In the genomic region with DNA sequence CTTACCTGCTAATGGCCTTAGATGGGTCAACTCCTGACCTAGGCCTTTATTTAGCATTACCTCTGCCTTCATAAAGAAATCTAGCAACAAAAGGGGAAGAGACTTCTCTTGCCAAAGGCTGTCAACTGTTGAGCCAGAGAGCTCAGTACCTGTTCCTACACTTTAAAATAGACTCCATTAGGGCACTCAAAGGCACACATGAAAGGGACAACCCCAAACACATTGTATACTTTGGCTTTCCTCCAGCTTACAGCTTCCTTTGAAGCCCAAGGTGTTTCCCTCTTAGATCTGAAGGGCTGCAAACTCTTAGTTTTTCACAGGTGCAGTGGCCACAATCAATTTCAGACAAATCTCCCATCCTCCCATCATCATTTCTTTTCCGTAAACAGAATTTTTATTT, we compare ENCODE assay signal across 19 mouse cellular contexts.
DNase-seq lines count a peak whose midpoint lies in the region; ATAC-seq and TF ChIP-seq lines count a peak whose summit lies in the region.
"Had no signal": no experiment of that assay in that cellular context is flagged by ENCODE, and none has a peak within 500 bp of the region (broad histone marks: within the 10 kb centered on the region; RNA-seq: fewer than 3 reads in every experiment).

No protein-coding gene starts in this region.

- H3K4me2 ChIP-seq in embryonic facial prominence, embryonic 14.5 days (ENCODE audit: low read depth, low read length) = no peak overlapping the region
- no peak overlapping the region for H3K4me2 ChIP-seq in lung, embryonic 15.5 days
- H3K4me2 ChIP-seq: embryonic facial prominence, embryonic 12.5 days; forebrain, embryonic 12.5 days; hindbrain, embryonic 14.5 days had no signal

- 78% methylated on average over 1 of the region's 1 CpGs for WGBS in embryonic facial prominence, embryonic 14.5 days
- WGBS in embryonic facial prominence, embryonic 10.5 days = 94% methylated on average over 1 of the region's 1 CpGs
- WGBS in lung, embryonic 15.5 days = 41% methylated on average over 1 of the region's 1 CpGs
- WGBS in lung, adult 2 months = 36% methylated on average over 1 of the region's 1 CpGs

- H3K9me3 ChIP-seq in embryonic facial prominence, embryonic 14.5 days (ENCODE audit: control insufficient read depth, low read length) = no peaks in the 10 kb centered on the region
- no peaks in the 10 kb centered on the region for H3K9me3 ChIP-seq in embryonic facial prominence, embryonic 10.5 days
- no peaks in the 10 kb centered on the region for H3K9me3 ChIP-seq in lung, embryonic 15.5 days
- H3K9me3 ChIP-seq: embryonic facial prominence, embryonic 12.5 days; forebrain, embryonic 12.5 days; hindbrain, embryonic 10.5 days had no signal

- no peak overlapping the region for H3K27ac ChIP-seq in embryonic facial prominence, embryonic 14.5 days (replicated peaks; ENCODE audit: low read depth, low read length)
- no peak overlapping the region for H3K27ac ChIP-seq in embryonic facial prominence, embryonic 10.5 days (replicated peaks)
- H3K27ac ChIP-seq in lung, embryonic 15.5 days = peak overlapping the region; percentile 80
- H3K27ac ChIP-seq: embryonic facial prominence, embryonic 12.5 days; forebrain, embryonic 12.5 days; hindbrain, embryonic 10.5 days; hindbrain, embryonic 14.5 days had no signal

- no peak for TF ChIP-seq POLR2A in lung, adult 2 months (IDR thresholded peaks at IDR 0.05; ENCODE audit: borderline replicate concordance, extremely low read depth, low read depth, low read length)

- peak; percentile 25 for DNase-seq in embryonic facial prominence, embryonic 14.5 days (ENCODE audit: low spot score)
- no peak for DNase-seq in embryonic facial prominence, embryonic 10.5 days (ENCODE audit: low spot score)
- DNase-seq in lung, adult 2 months = no peak
- DNase-seq in lung, postnatal 10 days = peak; percentile 22
- DNase-seq in layer of hippocampus, adult 9-10 months (ENCODE audit: low spot score) = no peak
- no peak for DNase-seq in left cerebral cortex, postnatal 4 days
- DNase-seq: adrenal gland, postnatal 10 days; cerebellum, adult 11 months; cerebellum, adult 8-10 months; cerebellum, postnatal 14 days; embryo, embryonic 11 days; gastrocnemius, postnatal 10 days; heart, postnatal 14 days had no signal

- no peak overlapping the region for H3K9ac ChIP-seq in embryonic facial prominence, embryonic 14.5 days (ENCODE audit: low read depth, low read length)
- H3K9ac ChIP-seq in lung, embryonic 15.5 days = no peak overlapping the region
- H3K9ac ChIP-seq: embryonic facial prominence, embryonic 12.5 days; forebrain, embryonic 12.5 days; hindbrain, embryonic 14.5 days had no signal

- no peak for TF ChIP-seq CTCF in lung, adult 2 months (IDR thresholded peaks at IDR 0.05; ENCODE audit: insufficient read depth, low read length)

- no peaks in the 10 kb centered on the region for H3K36me3 ChIP-seq in embryonic facial prominence, embryonic 14.5 days (ENCODE audit: control insufficient read depth, insufficient read depth, low read length)
- H3K36me3 ChIP-seq in embryonic facial prominence, embryonic 10.5 days (replicated peaks) = no peaks in the 10 kb centered on the region
- no peaks in the 10 kb centered on the region for H3K36me3 ChIP-seq in lung, embryonic 15.5 days
- H3K36me3 ChIP-seq: embryonic facial prominence, embryonic 12.5 days; forebrain, embryonic 12.5 days; hindbrain, embryonic 10.5 days had no signal

- H3K4me1 ChIP-seq in embryonic facial prominence, embryonic 14.5 days (ENCODE audit: control insufficient read depth, insufficient read depth, low read length) = no peaks in the 10 kb centered on the region; the same call in 1 of the 2 replicates
- H3K4me1 ChIP-seq in embryonic facial prominence, embryonic 10.5 days = peaks cover 7% of the 10 kb centered on the region
- H3K4me1 ChIP-seq in lung, embryonic 15.5 days = peaks cover 10% of the 10 kb centered on the region
- peaks cover 4% of the 10 kb centered on the region for H3K4me1 ChIP-seq in lung, adult 2 months (ENCODE audit: control insufficient read depth, insufficient read depth, low read length)
- H3K4me1 ChIP-seq: embryonic facial prominence, embryonic 12.5 days; forebrain, embryonic 12.5 days; hindbrain, embryonic 10.5 days had no signal

- H3K27me3 ChIP-seq in embryonic facial prominence, embryonic 14.5 days (replicated peaks; ENCODE audit: control insufficient read depth, insufficient read depth, low read length) = no peaks in the 10 kb centered on the region
- H3K27me3 ChIP-seq in embryonic facial prominence, embryonic 10.5 days (replicated peaks; ENCODE audit: low read depth, poor library complexity, severe bottlenecking) = no peaks in the 10 kb centered on the region
- no peaks in the 10 kb centered on the region for H3K27me3 ChIP-seq in lung, embryonic 15.5 days
- H3K27me3 ChIP-seq: embryonic facial prominence, embryonic 12.5 days; forebrain, embryonic 12.5 days had no signal

- intact Hi-C loops in left cerebral cortex, postnatal 4 days (cut with DNase I) = loop anchor here (2.0 kb wide), 1 partner anchor 43 kb away; no protein-coding TSS in a partner anchor

- H3K4me3 ChIP-seq in embryonic facial prominence, embryonic 14.5 days (ENCODE audit: low read depth, low read length) = no peak overlapping the region
- no peak overlapping the region for H3K4me3 ChIP-seq in embryonic facial prominence, embryonic 10.5 days
- no peak overlapping the region for H3K4me3 ChIP-seq in lung, embryonic 15.5 days
- H3K4me3 ChIP-seq in lung, adult 2 months (replicated peaks; ENCODE audit: extremely low read depth, low read depth, low read length) = no peak overlapping the region
- H3K4me3 ChIP-seq: embryonic facial prominence, embryonic 12.5 days; forebrain, embryonic 12.5 days; hindbrain, embryonic 10.5 days had no signal

- ATAC-seq in embryonic facial prominence, embryonic 14.5 days (ENCODE audit: low read depth) = no peak
- ATAC-seq in lung, embryonic 15.5 days (ENCODE audit: borderline replicate concordance, extremely low read depth, low FRiP score, low TSS enrichment) = peak; percentile 60; the same call in 1 of the 2 replicates
- ATAC-seq: forebrain, embryonic 16.5 days had no signal

Comparison
In these comparisons a context has a peak if more than half of its experiments do, and no peak if none do; other contexts are left out.
1. DNase-seq: peak in embryonic facial prominence, embryonic 14.5 days (single experiment) and lung, postnatal 10 days (single experiment); none in embryonic facial prominence, embryonic 10.5 days (single experiment), lung, adult 2 months (single experiment), layer of hippocampus, adult 9-10 months (single experiment) and left cerebral cortex, postnatal 4 days (single experiment).